Mouse (Mus musculus) kidney, embryonic 16.5 days (tissue): ENCODE data around the gene Ube2l6. TPM values are rescaled to one million over a fixed set of nuclear protein-coding genes. Genes with fewer than 3 reads are reported as not detected.

Experiments
- ATAC-seq: fragments of 200-750 bp; cut with Nextera tagmentation; 2 replicates; pipeline ENCODE4 v1.8.0; 2017; ENCODE audit warnings: moderate TSS enrichment; ENCODE audit not compliant: low FRiP score, low TSS enrichment
- H3K27ac ChIP-seq: fragments of 300-500 bp; sonication (generic); 2 replicates; pipeline ENCODE4 v1.5.1; 2014; ENCODE audit warnings: low read length
- H3K27me3 ChIP-seq: fragments of 300-500 bp; sonication (generic); 2 replicates; pipeline ENCODE4 v1.6.1; 2014; ENCODE audit warnings: low read length, control low read depth, mixed read lengths; ENCODE audit not compliant: insufficient read depth
- H3K36me3 ChIP-seq: fragments of 300-500 bp; sonication (generic); 2 replicates; pipeline ENCODE4 v1.6.1; 2014; ENCODE audit warnings: low read length, control low read depth, mixed read lengths; ENCODE audit not compliant: insufficient read depth
- H3K4me1 ChIP-seq: fragments of 300-500 bp; sonication (generic); 2 replicates; pipeline ENCODE4 v1.6.1; 2014; ENCODE audit warnings: low read length, control low read depth, mixed read lengths; ENCODE audit not compliant: insufficient read depth
- H3K4me2 ChIP-seq: fragments of 300-500 bp; sonication (generic); replicated peaks from 2 replicates; pipeline ENCODE4 v1.6.1; 2014; ENCODE audit warnings: low read depth, low read length
- H3K4me3 ChIP-seq: fragments of 300-500 bp; sonication (generic); 2 replicates; pipeline ENCODE4 v1.5.1; 2014; ENCODE audit warnings: mild to moderate bottlenecking, low read length
- H3K9ac ChIP-seq: fragments of 300-500 bp; sonication (generic); replicated peaks from 2 replicates; pipeline ENCODE4 v1.6.1; 2014; ENCODE audit warnings: low read length
- H3K9me3 ChIP-seq: fragments of 300-500 bp; sonication (generic); 2 replicates; pipeline ENCODE4 v1.6.1; 2016; ENCODE audit warnings: low read length, control low read depth
- WGBS: fragments of 180-500 bp; shearing (Covaris S2); extraction: QIAGEN DNeasy Blood & Tissue Kit; methylation state at CpG from one replicate; pipeline ENCODE4 v1.1.7; 2014; 5-methylcytosine and 5-hydroxymethylcytosine counted together
- polyA plus RNA-seq: library from polyadenylated mRNA; unstranded; fragments of >200 nt; fragmentation: Nextera tagmentation; extraction: Ambion mirVana; gene quantifications from 2 replicates; pipeline ENCODE4 v1.2.1, GENCODE M21; 2015

Ube2l6 gene
- polyA plus RNA-seq, 1 experiment from 2014 or later: 44.0 TPM

DNA sequence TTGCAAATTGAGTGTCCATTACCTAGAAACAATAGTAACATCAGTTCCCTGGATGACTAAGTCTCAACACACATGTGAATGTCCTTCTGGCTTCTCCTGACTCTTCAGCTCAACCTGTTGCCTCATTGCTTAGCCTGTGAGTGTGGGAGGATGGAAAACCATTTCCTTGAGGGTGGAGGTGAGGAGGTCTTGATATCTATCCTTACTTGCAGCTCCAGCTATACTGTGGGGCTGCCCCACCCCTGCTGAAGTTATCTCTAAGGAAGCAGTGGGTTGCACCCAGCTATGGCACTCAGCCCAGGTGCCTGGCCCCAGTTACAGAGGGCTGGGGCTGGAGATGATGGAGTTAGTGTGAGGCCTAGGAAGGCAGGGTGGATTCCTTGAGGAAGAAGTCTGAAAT, 43.3 kb downstream of the Ube2l6 start:
- Histone ChIP-seq H3K4me2 (peak overlapping the region; percentile 84), H3K27ac (no peak overlapping the region), H3K4me1 (peaks cover 26% of the 10 kb centered on the region), H3K36me3 (no peaks in the 10 kb centered on the region), H3K27me3 (peaks cover 11% of the 10 kb centered on the region; the same call in 1 of the 2 replicates), H3K9ac (0 out of 2 replicates have a peak overlapping the region, but pooled peaks have one; percentile 79), H3K9me3 (no peaks in the 10 kb centered on the region), H3K4me3 (peak overlapping the region; percentile 67; the same call in 1 of the 2 replicates)
- ATAC-seq: no peak

- Histone ChIP-seq H3K9ac (no peak overlapping the region), H3K27ac (no peak overlapping the region), H3K9me3 (no peaks in the 10 kb centered on the region), H3K4me1 (peaks cover 22% of the 10 kb centered on the region), H3K27me3 (0 out of 2 replicates have a peak, but pooled peaks cover 1% of the 10 kb centered on the region), H3K4me3 (no peak overlapping the region), H3K36me3 (no peaks in the 10 kb centered on the region), H3K4me2 (no peak overlapping the region)
- 88% methylated on average over 6 of the region's 6 CpGs for WGBS
- ATAC-seq: no peak
Measured at GRCm38 (mm10) chr2:84843654-84844053, 45.0 kb downstream of the Ube2l6 start.

GRCm38 (mm10) chr2:84845226-84845625, 46.6 kb downstream of the Ube2l6 start:
- Histone ChIP-seq H3K27me3 (no peaks in the 10 kb centered on the region), H3K9me3 (no peaks in the 10 kb centered on the region), H3K4me1 (peaks cover 18% of the 10 kb centered on the region), H3K4me3 (no peak overlapping the region), H3K4me2 (no peak overlapping the region), H3K9ac (no peak overlapping the region), H3K36me3 (no peaks in the 10 kb centered on the region), H3K27ac (no peak overlapping the region)
- no peak for ATAC-seq
- 77% methylated on average over 1 of the region's 1 CpGs for WGBS

DNA sequence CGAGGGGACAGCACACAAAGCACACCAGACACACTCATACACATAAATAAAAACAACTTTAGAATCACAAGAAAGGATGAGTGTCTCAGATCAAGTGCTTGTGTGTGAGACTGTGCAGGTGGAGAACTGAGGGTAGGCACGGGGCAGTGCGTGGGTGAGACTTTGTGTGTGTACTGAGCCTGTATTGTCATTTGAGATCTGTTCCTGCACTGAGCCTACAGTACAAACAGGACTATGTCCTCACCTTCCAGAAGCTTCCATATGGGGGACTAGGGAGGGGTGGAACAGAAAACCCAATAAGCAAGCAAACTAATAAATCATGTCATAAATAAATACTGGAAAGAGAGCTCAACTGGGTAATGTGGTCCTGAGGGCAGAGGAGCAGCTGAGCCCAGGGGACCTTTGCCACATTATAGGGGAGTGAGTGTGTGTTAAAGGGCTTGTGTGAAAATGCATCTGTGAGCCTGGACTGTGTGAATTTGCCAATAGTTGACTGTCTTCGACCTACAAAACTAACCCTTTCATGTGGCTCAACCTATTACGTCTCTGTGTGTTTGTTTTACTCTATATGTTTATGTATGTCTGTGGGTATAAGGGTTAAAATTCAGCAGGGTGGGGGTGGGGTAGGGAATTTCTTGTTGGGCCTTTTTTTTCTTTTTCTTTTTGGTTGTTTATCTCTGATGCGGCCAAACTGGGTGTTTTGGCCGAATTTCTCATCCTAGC, 51.9 kb downstream of the Ube2l6 start:
- Histone ChIP-seq H3K27ac (no peak overlapping the region), H3K36me3 (0 out of 2 replicates have a peak, but pooled peaks cover 2% of the 10 kb centered on the region), H3K9me3 (no peaks in the 10 kb centered on the region), H3K4me3 (peak overlapping the region; percentile 8; the same call in 1 of the 2 replicates), H3K27me3 (no peaks in the 10 kb centered on the region), H3K4me2 (peak overlapping the region; percentile 40), H3K9ac (0 out of 2 replicates have a peak overlapping the region, but pooled peaks have one; percentile 10), H3K4me1 (peaks cover 10% of the 10 kb centered on the region)
- WGBS: 44% methylated on average over 7 of the region's 7 CpGs
- no peak for ATAC-seq

DNA sequence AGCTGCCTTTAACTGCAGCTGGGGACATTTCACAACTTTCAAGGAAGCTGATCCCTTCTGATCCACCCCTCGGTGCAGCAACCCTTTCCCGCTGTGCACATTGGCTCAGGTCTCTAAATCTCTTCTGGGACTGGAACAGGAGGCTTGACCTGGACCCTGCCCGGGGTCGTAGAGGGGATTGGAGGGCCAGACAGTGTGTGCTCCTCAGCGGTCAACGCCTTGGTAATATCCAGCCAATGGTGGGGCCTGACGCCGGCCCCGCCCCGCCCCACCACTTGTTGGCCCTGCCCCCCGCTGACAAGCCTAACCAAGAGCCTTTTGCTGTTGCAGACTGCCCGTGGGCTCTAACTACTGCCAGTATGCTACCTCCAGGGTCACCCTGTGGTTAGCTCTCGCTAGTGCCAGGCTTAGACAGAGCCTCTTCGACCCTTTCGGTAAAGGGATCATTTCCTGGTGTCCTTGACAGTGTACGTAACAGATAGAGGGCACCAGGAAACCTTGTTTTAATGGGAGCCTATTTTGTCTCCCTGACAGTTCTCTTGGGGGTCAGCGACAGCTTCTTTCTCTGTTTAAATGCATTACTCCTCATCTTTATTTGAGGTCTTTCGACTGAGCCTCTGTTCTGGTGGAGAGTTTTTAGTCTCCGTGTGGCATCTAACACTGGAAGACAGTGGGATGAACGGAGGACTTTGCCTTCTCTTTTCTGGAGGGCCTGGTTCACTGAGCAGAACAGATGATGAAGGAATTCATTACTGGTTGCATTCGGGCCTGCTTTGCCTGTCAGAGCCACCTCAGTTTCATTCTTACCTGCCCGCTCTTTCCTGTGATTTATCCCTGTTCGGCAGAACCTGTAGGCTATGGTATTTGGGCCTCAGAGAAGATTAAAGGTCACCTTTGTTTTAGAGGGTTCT, 52.8 kb downstream of the Ube2l6 start:
- Histone ChIP-seq H3K9ac (0 out of 2 replicates have a peak overlapping the region, but pooled peaks have one; percentile 10), H3K4me1 (peaks cover 10% of the 10 kb centered on the region), H3K36me3 (0 out of 2 replicates have a peak, but pooled peaks cover 2% of the 10 kb centered on the region), H3K27me3 (no peaks in the 10 kb centered on the region), H3K4me2 (peak overlapping the region; percentile 40), H3K27ac (0 out of 2 replicates have a peak overlapping the region, but pooled peaks have one; percentile 40), H3K4me3 (peak overlapping the region; percentile 8; the same call in 1 of the 2 replicates), H3K9me3 (no peaks in the 10 kb centered on the region)
- peak; percentile 80 for ATAC-seq
- 40% methylated on average over 23 of the region's 23 CpGs for WGBS

DNA sequence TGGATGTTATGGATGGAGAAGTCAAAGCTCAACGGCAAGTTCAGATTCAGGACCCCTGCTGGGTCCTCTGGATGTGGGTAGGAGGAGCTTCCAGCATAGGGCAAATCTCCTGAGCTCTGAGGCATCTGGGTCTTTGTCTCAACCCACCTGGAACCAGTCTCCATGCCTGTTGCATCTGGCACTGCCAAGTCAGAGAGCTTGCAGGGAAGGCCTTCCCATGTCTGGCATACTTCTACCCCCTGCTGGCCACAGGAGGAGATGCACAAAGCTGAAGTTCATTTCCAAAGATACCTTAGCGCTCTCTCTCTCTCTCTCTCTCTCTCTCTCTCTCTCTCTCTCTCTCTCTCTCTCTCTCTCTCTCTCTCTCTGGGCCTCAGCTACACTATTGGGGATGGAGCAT, 57.1 kb downstream of the Ube2l6 start:
- Histone ChIP-seq H3K4me1 (peaks cover 4% of the 10 kb centered on the region), H3K4me3 (no peak overlapping the region), H3K27ac (no peak overlapping the region), H3K36me3 (peaks cover 18% of the 10 kb centered on the region), H3K9me3 (no peaks in the 10 kb centered on the region), H3K9ac (no peak overlapping the region), H3K27me3 (no peaks in the 10 kb centered on the region), H3K4me2 (no peak overlapping the region)
- 49% methylated on average over 2 of the region's 2 CpGs for WGBS
- peak; percentile 59; the same call in 1 of the 2 replicates for ATAC-seq

GRCm38 (mm10) chr2:84858551-84858950, 59.9 kb downstream of the Ube2l6 start:
- H3K27me3 ChIP-seq: no peaks in the 10 kb centered on the region
- H3K4me1 ChIP-seq: no peaks in the 10 kb centered on the region
- no peak overlapping the region for H3K4me2 ChIP-seq
- no peaks in the 10 kb centered on the region for H3K9me3 ChIP-seq
- H3K9ac ChIP-seq: no peak overlapping the region
- H3K4me3 ChIP-seq: no peak overlapping the region
- no peak for ATAC-seq
- peaks cover 24% of the 10 kb centered on the region for H3K36me3 ChIP-seq
- WGBS: 82% methylated on average over 1 of the region's 1 CpGs
- no peak overlapping the region for H3K27ac ChIP-seq

Other genes with a start within 250 kb of the Ube2l6 start
- gene Ctnnd1, start 148.1 kb upstream of the Ube2l6 start, polyA plus RNA-seq: 55.7 and 59.3 TPM in 2 replicates
- gene Btbd18, start 139.7 kb upstream of the Ube2l6 start, polyA plus RNA-seq: 0.14 and 0.22 TPM in 2 replicates
- gene Selenoh, start 128.1 kb upstream of the Ube2l6 start, polyA plus RNA-seq: 304 and 332 TPM in 2 replicates
- gene Gm28635, start 120.8 kb upstream of the Ube2l6 start, polyA plus RNA-seq: not detected in 2 replicates
- 39.2 and 42.6 TPM in 2 replicates for gene Med19, start 120.4 kb upstream of the Ube2l6 start, polyA plus RNA-seq
- gene Tmx2, start 119.7 kb upstream of the Ube2l6 start, polyA plus RNA-seq: 202 and 216 TPM in 2 replicates
- 30.4 and 30.6 TPM in 2 replicates for gene Zdhhc5, start 83.6 kb upstream of the Ube2l6 start, polyA plus RNA-seq
- 31.1 and 32.1 TPM in 2 replicates for gene Clp1, start 71.5 kb upstream of the Ube2l6 start, polyA plus RNA-seq
- gene Ypel4, start 64.8 kb upstream of the Ube2l6 start, polyA plus RNA-seq: 5.4 and 9.4 TPM in 2 replicates
- gene Gm19426, start 55.2 kb upstream of the Ube2l6 start, polyA plus RNA-seq: 9.8 and 10.9 TPM in 2 replicates
- 115 and 119 TPM in 2 replicates for gene Serping1, start 23.4 kb upstream of the Ube2l6 start, polyA plus RNA-seq
- 0.19 and 0.26 TPM in 2 replicates for gene Smtnl1, start 23.8 kb downstream of the Ube2l6 start, polyA plus RNA-seq
- 60.1 and 66.6 TPM in 2 replicates for gene Timm10, start 28.2 kb downstream of the Ube2l6 start, polyA plus RNA-seq
- gene Slc43a1, start 40.0 kb downstream of the Ube2l6 start, polyA plus RNA-seq: 15.6 and 17.8 TPM in 2 replicates
- gene Rtn4rl2, start 87.9 kb downstream of the Ube2l6 start, polyA plus RNA-seq: 1.0 and 1.5 TPM in 2 replicates
- 57.4 and 58.0 TPM in 2 replicates for gene Slc43a3, start 137.8 kb downstream of the Ube2l6 start, polyA plus RNA-seq
- 0.36 TPM in 1 of 2 replicates, not detected in the other for gene Prg2, start 181.6 kb downstream of the Ube2l6 start, polyA plus RNA-seq
- not detected in 2 replicates for gene Prg3, start 189.4 kb downstream of the Ube2l6 start, polyA plus RNA-seq
- 316 and 329 TPM in 2 replicates for gene Ssrp1, start 238.4 kb downstream of the Ube2l6 start, polyA plus RNA-seq
- 0.56 and 1.3 TPM in 2 replicates for gene P2rx3, start 238.6 kb downstream of the Ube2l6 start, polyA plus RNA-seq
- 34.2 and 40.6 TPM in 2 replicates for gene Tnks1bp1, start 249.2 kb downstream of the Ube2l6 start, polyA plus RNA-seq